Mouse (Mus musculus): ENCODE results near the gene Gjb5.

The Gjb5 gene

DNA sequence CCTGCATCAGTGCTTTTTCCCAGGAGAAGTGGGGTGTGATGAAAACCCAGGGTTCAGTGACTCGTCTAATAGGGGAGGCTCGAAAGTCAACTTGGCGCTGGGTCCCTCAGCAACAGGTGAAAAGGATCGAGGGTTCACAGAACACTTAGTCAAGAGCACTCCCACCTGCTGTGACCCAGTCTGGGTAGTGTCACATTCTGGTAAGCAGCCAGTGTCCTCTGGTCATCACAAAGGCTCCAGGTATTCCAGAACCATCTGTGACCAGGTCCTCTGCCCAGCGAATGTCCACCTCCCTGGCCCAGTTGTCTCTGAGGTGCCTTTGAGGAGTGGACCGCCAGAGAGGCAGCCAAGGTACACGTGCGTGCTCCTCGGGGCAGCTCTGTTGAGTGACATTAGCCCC is 46.4 kb downstream of the Gjb5 start:
- DNase-seq (ENCODE audit: low spot score in 2 of 2): no peak

DNA sequence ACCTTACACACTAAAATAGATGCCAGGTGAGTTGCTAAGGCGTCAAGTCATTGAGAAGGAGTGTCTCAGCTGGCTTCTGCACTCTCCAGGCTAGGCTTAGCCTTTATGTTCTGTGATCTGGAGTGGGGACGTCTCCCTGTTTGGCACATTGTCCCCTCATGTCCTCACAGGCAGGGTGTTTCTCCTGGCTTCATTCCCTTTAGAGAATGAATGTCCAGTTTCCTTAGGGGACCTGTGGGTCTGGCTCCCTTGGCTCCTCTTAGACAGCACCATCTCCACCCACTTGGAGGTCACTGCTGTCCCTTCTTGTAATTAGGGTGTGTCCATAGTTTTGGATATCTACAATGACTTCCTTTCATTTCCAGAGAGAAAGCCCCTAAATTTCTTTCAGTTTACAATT is 51.1 kb downstream of the Gjb5 start:
- no peak for DNase-seq (ENCODE audit: low spot score in 2 of 2)
